ENCODE assay signal across 21 mouse cellular contexts in genomic region chr12:52436941-52437340, GRCm38 (mm10).
DNase-seq lines count a peak whose midpoint lies in the region; ATAC-seq lines count a peak whose summit lies in the region.
"Had no signal": no experiment of that assay in that cellular context is flagged by ENCODE, and none has a peak within 500 bp of the region (broad histone marks: within the 10 kb centered on the region; RNA-seq: fewer than 3 reads in every experiment).

No protein-coding gene starts in this region.

- ATAC-seq in forebrain, embryonic 16.5 days = no peak
- ATAC-seq: CD4-positive, CD25-positive, alpha-beta regulatory T cell, adult 4 months; forebrain, postnatal 0 days; intestine, embryonic 15.5 days; Patski had no signal

- no peaks in the 10 kb centered on the region for H3K36me3 ChIP-seq in forebrain, embryonic 16.5 days (ENCODE audit: control insufficient read depth, insufficient read depth)
- H3K36me3 ChIP-seq: embryonic facial prominence, embryonic 12.5 days; forebrain, embryonic 12.5 days; heart, embryonic 12.5 days; hindbrain, embryonic 10.5 days; intestine, embryonic 15.5 days had no signal

- H3K27me3 ChIP-seq in forebrain, embryonic 16.5 days (replicated peaks; ENCODE audit: control insufficient read depth, insufficient read depth, low read length) = no peaks in the 10 kb centered on the region
- H3K27me3 ChIP-seq: embryonic facial prominence, embryonic 12.5 days; forebrain, embryonic 12.5 days; heart, embryonic 12.5 days; intestine, embryonic 15.5 days; Patski had no signal

- no peak overlapping the region for H3K4me2 ChIP-seq in forebrain, embryonic 16.5 days (ENCODE audit: low read length)
- H3K4me2 ChIP-seq: embryonic facial prominence, embryonic 12.5 days; forebrain, embryonic 12.5 days; heart, embryonic 12.5 days; hindbrain, embryonic 14.5 days; intestine, embryonic 15.5 days had no signal

- no peaks in the 10 kb centered on the region for H3K9me3 ChIP-seq in forebrain, embryonic 16.5 days (ENCODE audit: control insufficient read depth, low read length)
- H3K9me3 ChIP-seq: embryonic facial prominence, embryonic 12.5 days; forebrain, embryonic 12.5 days; heart, embryonic 12.5 days; hindbrain, embryonic 10.5 days; intestine, embryonic 15.5 days had no signal

- WGBS in forebrain, embryonic 16.5 days = 95% methylated on average over 4 of the region's 4 CpGs

- peaks cover 8% of the 10 kb centered on the region for H3K4me1 ChIP-seq in forebrain, embryonic 16.5 days (replicated peaks; ENCODE audit: control insufficient read depth, insufficient read depth, low read length)
- H3K4me1 ChIP-seq: embryonic facial prominence, embryonic 12.5 days; heart, embryonic 12.5 days had no signal

- no peak overlapping the region for H3K4me3 ChIP-seq in forebrain, embryonic 16.5 days (replicated peaks; ENCODE audit: low read length)
- H3K4me3 ChIP-seq: embryonic facial prominence, embryonic 12.5 days; forebrain, embryonic 12.5 days; heart, adult 2 months; heart, embryonic 12.5 days; hindbrain, embryonic 10.5 days; intestine, embryonic 15.5 days had no signal

- no peak overlapping the region for H3K9ac ChIP-seq in forebrain, embryonic 16.5 days (replicated peaks; ENCODE audit: low read depth, low read length)
- H3K9ac ChIP-seq: embryonic facial prominence, embryonic 12.5 days; forebrain, embryonic 12.5 days; forebrain, postnatal 0 days; heart, embryonic 12.5 days; hindbrain, embryonic 14.5 days; intestine, embryonic 15.5 days had no signal

- no peak overlapping the region for H3K27ac ChIP-seq in forebrain, embryonic 16.5 days (ENCODE audit: low read length)
- H3K27ac ChIP-seq: embryonic facial prominence, embryonic 12.5 days; forebrain, embryonic 12.5 days; heart, adult 2 months; hindbrain, embryonic 10.5 days; hindbrain, embryonic 14.5 days; intestine, embryonic 15.5 days had no signal

- DNase-seq in adrenal gland, postnatal 36 days = peak; percentile 38 to 45
- DNase-seq in adrenal gland, postnatal 14 days = no peak
- DNase-seq in retina, postnatal 1 day = peak; percentile 24
- no peak for DNase-seq in retina, embryonic 14.5 days (ENCODE audit: low spot score)
- DNase-seq in R1 (ENCODE audit: low read depth, low spot score) = peak; percentile 33
- DNase-seq: B cell, adult 2 months; cerebellum, adult 11-12 months; cerebellum, adult 9-10 months; cerebellum, postnatal 25 days; forebrain, postnatal 0 days; heart, adult 2 months; kidney, adult 18-20 months had no signal

Comparison
In these comparisons a context has a peak if more than half of its experiments do, and no peak if none do; other contexts are left out.
1. DNase-seq: peak in adrenal gland, postnatal 36 days (2 of 2), retina, postnatal 1 day (single experiment) and R1 (single experiment); none in adrenal gland, postnatal 14 days (single experiment) and retina, embryonic 14.5 days (single experiment).